Mouse (Mus musculus) liver, postnatal 0 days (tissue): ENCODE data around the gene Ikzf3.

ENCODE experiments used
- CTCF ChIP-seq: sonication (generic); IDR thresholded peaks from 2 replicates; pipeline ENCODE4 v1.5.1; 2016; ENCODE audit warnings: antibody characterized with exemption, low read depth
- EP300 ChIP-seq: IDR thresholded peaks from 2 replicates; pipeline ENCODE4 v1.6.1; 2016; ENCODE audit warnings: antibody characterized with exemption, low read depth, mild to moderate bottlenecking

- TF ChIP-seq CTCF (no peak), EP300 (no peak)
Measured at GRCm38 (mm10) chr11:98588833-98589281, 43.0 kb upstream of the Ikzf3 start.
